In the genomic region with DNA sequence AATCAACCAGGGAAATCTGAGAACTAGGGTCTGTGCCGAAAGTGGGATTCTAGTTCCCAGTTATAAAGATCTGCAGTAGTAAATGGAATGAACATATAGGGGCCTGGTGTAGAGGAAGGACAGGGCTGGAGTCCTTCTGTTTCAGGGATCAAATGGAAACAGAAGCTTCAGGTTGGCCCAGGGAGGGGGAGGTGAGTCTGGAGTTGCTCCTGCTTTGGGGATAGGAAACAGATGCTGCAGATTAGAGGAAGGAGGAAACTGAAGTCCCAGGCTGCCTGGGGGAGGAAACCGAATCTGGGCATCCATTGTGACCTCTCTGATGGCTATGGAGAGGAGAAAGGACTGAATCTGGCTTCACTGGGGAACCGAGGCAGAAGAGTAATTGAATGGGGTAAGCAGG, we compare ENCODE assay signal across 24 mouse cellular contexts. TPM values are rescaled to one million over a fixed set of nuclear protein-coding genes. Genes with fewer than 3 reads are reported as not detected.
DNase-seq lines count a peak whose midpoint lies in the region; ATAC-seq and TF ChIP-seq lines count a peak whose summit lies in the region.
"Had no signal": no experiment of that assay in that cellular context is flagged by ENCODE, and none has a peak within 500 bp of the region (broad histone marks: within the 10 kb centered on the region; RNA-seq: fewer than 3 reads in every experiment).

No protein-coding gene starts in this region.

- peaks cover 8% of the 10 kb centered on the region for H3K4me1 ChIP-seq in heart, adult 2 months (ENCODE audit: control insufficient read depth, insufficient read depth, low read length)
- H3K4me1 ChIP-seq in heart, embryonic 11.5 days (ENCODE audit: control insufficient read depth, insufficient read depth, low read length): no peaks in the 10 kb centered on the region; the same call in 1 of the 2 replicates
- H3K4me1 ChIP-seq in midbrain, embryonic 11.5 days (ENCODE audit: control insufficient read depth, insufficient read depth, low read length): no peaks in the 10 kb centered on the region
- no peaks in the 10 kb centered on the region for H3K4me1 ChIP-seq in midbrain, embryonic 13.5 days (replicated peaks)
- H3K4me1 ChIP-seq in hindbrain, postnatal 0 days (ENCODE audit: insufficient read depth, low read length): no peaks in the 10 kb centered on the region
- H3K4me1 ChIP-seq: forebrain, embryonic 13.5 days; hindbrain, embryonic 15.5 days had no signal

- no peaks in the 10 kb centered on the region for H3K9me3 ChIP-seq in heart, embryonic 11.5 days (replicated peaks; ENCODE audit: control insufficient read depth, low read length)
- no peaks in the 10 kb centered on the region for H3K9me3 ChIP-seq in midbrain, embryonic 11.5 days (ENCODE audit: control insufficient read depth, low read length)
- H3K9me3 ChIP-seq in midbrain, embryonic 13.5 days: no peaks in the 10 kb centered on the region
- no peaks in the 10 kb centered on the region for H3K9me3 ChIP-seq in hindbrain, postnatal 0 days (ENCODE audit: low read length)
- H3K9me3 ChIP-seq: forebrain, embryonic 13.5 days; hindbrain, embryonic 15.5 days had no signal

- intact Hi-C loops in heart, adult 2 months (cut with DNase I): no loop called here

- no peaks in the 10 kb centered on the region for H3K27me3 ChIP-seq in heart, adult 2 months (ENCODE audit: control insufficient read depth, insufficient read depth, low read length)
- no peaks in the 10 kb centered on the region for H3K27me3 ChIP-seq in heart, embryonic 11.5 days (ENCODE audit: control insufficient read depth, insufficient read depth, low read length)
- H3K27me3 ChIP-seq in midbrain, embryonic 11.5 days (ENCODE audit: control insufficient read depth, insufficient read depth, low read length): no peaks in the 10 kb centered on the region
- no peaks in the 10 kb centered on the region for H3K27me3 ChIP-seq in midbrain, embryonic 13.5 days
- no peaks in the 10 kb centered on the region for H3K27me3 ChIP-seq in hindbrain, postnatal 0 days (ENCODE audit: insufficient read depth, low read length)
- H3K27me3 ChIP-seq: forebrain, embryonic 13.5 days; hindbrain, embryonic 15.5 days had no signal

- H3K27ac ChIP-seq in heart, adult 2 months: peak overlapping the region; percentile 32; the same call in 1 of the 2 replicates
- H3K27ac ChIP-seq in heart, embryonic 11.5 days (ENCODE audit: low read depth, low read length): no peak overlapping the region
- no peak overlapping the region for H3K27ac ChIP-seq in midbrain, embryonic 11.5 days (ENCODE audit: low read depth, low read length)
- H3K27ac ChIP-seq in midbrain, embryonic 13.5 days: no peak overlapping the region
- no peak overlapping the region for H3K27ac ChIP-seq in hindbrain, postnatal 0 days
- H3K27ac ChIP-seq: forebrain, embryonic 13.5 days; hindbrain, embryonic 15.5 days had no signal

- no peak for ATAC-seq in heart, embryonic 11.5 days (replicated peaks; ENCODE audit: insufficient number of reproducible peaks, low FRiP score, low TSS enrichment)
- ATAC-seq in midbrain, embryonic 11.5 days (ENCODE audit: low FRiP score): no peak
- no peak for ATAC-seq in midbrain, embryonic 13.5 days
- no peak for ATAC-seq in hindbrain, postnatal 0 days
- ATAC-seq: forebrain, embryonic 13.5 days; liver, postnatal 0 days; midbrain, embryonic 16.5 days had no signal

- 46% methylated on average over 3 of the region's 3 CpGs for WGBS in heart, adult 2 months
- 44% methylated on average over 3 of the region's 3 CpGs for WGBS in heart, embryonic 11.5 days (ENCODE audit: insufficient replicate concordance)
- WGBS in midbrain, embryonic 11.5 days: 50% methylated on average over 3 of the region's 3 CpGs
- WGBS in midbrain, embryonic 13.5 days: 56% methylated on average over 3 of the region's 3 CpGs
- 63% methylated on average over 3 of the region's 3 CpGs for WGBS in hindbrain, postnatal 0 days

- H3K9ac ChIP-seq in heart, adult 2 months (ENCODE audit: low read depth, low read length): no peak overlapping the region
- no peak overlapping the region for H3K9ac ChIP-seq in heart, embryonic 11.5 days (ENCODE audit: low read depth, low read length)
- no peak overlapping the region for H3K9ac ChIP-seq in midbrain, embryonic 11.5 days (ENCODE audit: low read length)
- no peak overlapping the region for H3K9ac ChIP-seq in midbrain, embryonic 13.5 days (replicated peaks)
- no peak overlapping the region for H3K9ac ChIP-seq in hindbrain, postnatal 0 days (replicated peaks; ENCODE audit: low read length)
- H3K9ac ChIP-seq: forebrain, embryonic 13.5 days; hindbrain, embryonic 15.5 days; liver, postnatal 0 days had no signal

- no peak for TF ChIP-seq POLR2A in heart, adult 2 months (IDR thresholded peaks at IDR 0.05; ENCODE audit: insufficient read depth, low read depth, low read length)

- no peak overlapping the region for H3K4me3 ChIP-seq in heart, adult 2 months
- H3K4me3 ChIP-seq in heart, embryonic 11.5 days (ENCODE audit: low read depth, low read length): no peak overlapping the region
- H3K4me3 ChIP-seq in midbrain, embryonic 11.5 days (ENCODE audit: low read depth, low read length): no peak overlapping the region
- H3K4me3 ChIP-seq in midbrain, embryonic 13.5 days (replicated peaks): no peak overlapping the region
- no peak overlapping the region for H3K4me3 ChIP-seq in hindbrain, postnatal 0 days (ENCODE audit: low read length)
- H3K4me3 ChIP-seq: forebrain, embryonic 13.5 days; hindbrain, embryonic 15.5 days had no signal

- H3K4me2 ChIP-seq in heart, embryonic 11.5 days: no peak overlapping the region
- H3K4me2 ChIP-seq in midbrain, embryonic 11.5 days: no peak overlapping the region
- H3K4me2 ChIP-seq in midbrain, embryonic 13.5 days (replicated peaks): no peak overlapping the region
- H3K4me2 ChIP-seq in hindbrain, postnatal 0 days (ENCODE audit: low read depth, low read length): no peak overlapping the region
- H3K4me2 ChIP-seq: forebrain, embryonic 13.5 days; hindbrain, embryonic 15.5 days had no signal

- H3K79me2 ChIP-seq in heart, adult 2 months (replicated peaks; ENCODE audit: control insufficient read depth, insufficient read depth, low read length): no peaks in the 10 kb centered on the region

- no peak for TF ChIP-seq CTCF in heart, adult 2 months (IDR thresholded peaks at IDR 0.05)
- TF ChIP-seq CTCF in hindbrain, postnatal 0 days (IDR thresholded peaks at IDR 0.05; ENCODE audit: low read depth): no peak

- peak; percentile 27; the same call in 1 of the 2 replicates for TF ChIP-seq EP300 in heart, adult 2 months (IDR thresholded peaks at IDR 0.05; ENCODE audit: insufficient read depth, low read depth, low read length)

- no peak for DNase-seq in heart, adult 2 months
- DNase-seq in midbrain, embryonic 11.5 days (ENCODE audit: low spot score, missing footprints): peak; percentile 54
- DNase-seq in forelimb bud, embryonic 11.5 days (ENCODE audit: low read depth, low spot score): peak; percentile 46
- DNase-seq in hindbrain, postnatal 0 days (ENCODE audit: low spot score): no peak
- no peak for DNase-seq in spleen, postnatal 10 days (ENCODE audit: low spot score in 2 of 2)
- DNase-seq in right cerebral cortex, postnatal 14 days: no peak
- DNase-seq: adrenal gland, adult 8-10 months; kidney, adult 2 months; layer of hippocampus, adult 9-11 months; liver, postnatal 0 days; lung, postnatal 4 days; retina, postnatal 1 day had no signal

- peaks cover 8% of the 10 kb centered on the region for H3K36me3 ChIP-seq in heart, adult 2 months (ENCODE audit: control insufficient read depth, insufficient read depth, low read length)
- H3K36me3 ChIP-seq in heart, embryonic 11.5 days (ENCODE audit: control insufficient read depth, insufficient read depth, low read length): no peaks in the 10 kb centered on the region
- H3K36me3 ChIP-seq in midbrain, embryonic 11.5 days (ENCODE audit: control insufficient read depth, insufficient read depth, low read length): no peaks in the 10 kb centered on the region
- H3K36me3 ChIP-seq in midbrain, embryonic 13.5 days: no peaks in the 10 kb centered on the region
- no peaks in the 10 kb centered on the region for H3K36me3 ChIP-seq in hindbrain, postnatal 0 days (ENCODE audit: insufficient read depth, low read length)
- H3K36me3 ChIP-seq: hindbrain, embryonic 15.5 days had no signal

RNA-seq across cellular contexts. Expression of gene Pla2g16, which starts 11.1 kb away (rescaled TPM):
- total RNA-seq in heart, adult 2 months (2021): 100 to 1,000 TPM; 104 to 134 TPM
- 75.6 and 108 TPM in 2 replicates for polyA plus RNA-seq in heart, adult 2 months (2012; rRNA removed)
- polyA plus RNA-seq in heart, embryonic 11.5 days (2014; fragmentation: Nextera tagmentation; extraction: Ambion mirVana): 42.5 and 46.7 TPM in 2 replicates
- polyA plus RNA-seq in midbrain, embryonic 11.5 days (2014; fragmentation: Nextera tagmentation; extraction: Ambion mirVana): 2.3 and 3.2 TPM in 2 replicates
- polyA plus RNA-seq in midbrain, embryonic 13.5 days (2015; fragmentation: Nextera tagmentation; extraction: Ambion mirVana): 1.3 and 2.6 TPM in 2 replicates
- total RNA-seq in hindbrain, postnatal 0 days (2014; rRNA removed): 5.6 and 9.1 TPM in 2 replicates
- 12.3 and 12.7 TPM in 2 replicates for polyA plus RNA-seq in hindbrain, postnatal 0 days (2015; fragmentation: Nextera tagmentation; extraction: Ambion mirVana)

RNA-seq across cellular contexts. Expression of gene Lgals12, which starts 38.6 kb away (rescaled TPM):
- total RNA-seq in heart, adult 2 months (2021): 1 to 10 TPM in 1 of 2 experiments, under 1 TPM in 1; 0.34 to 1.2 TPM
- 1.3 and 4.0 TPM in 2 replicates for polyA plus RNA-seq in heart, adult 2 months (2012; rRNA removed)
- polyA plus RNA-seq in heart, embryonic 11.5 days (2014; fragmentation: Nextera tagmentation; extraction: Ambion mirVana): not detected in 2 replicates
- polyA plus RNA-seq in midbrain, embryonic 11.5 days (2014; fragmentation: Nextera tagmentation; extraction: Ambion mirVana): not detected in 2 replicates
- 0.15 and 0.22 TPM in 2 replicates for polyA plus RNA-seq in midbrain, embryonic 13.5 days (2015; fragmentation: Nextera tagmentation; extraction: Ambion mirVana)
- 0.11 and 0.16 TPM in 2 replicates for total RNA-seq in hindbrain, postnatal 0 days (2014; rRNA removed)
- 0.14 and 0.18 TPM in 2 replicates for polyA plus RNA-seq in hindbrain, postnatal 0 days (2015; fragmentation: Nextera tagmentation; extraction: Ambion mirVana)
- total RNA-seq: common myeloid progenitor, adult 5-6 weeks had no signal
- polyA plus RNA-seq: C2C12; liver, postnatal 0 days had no signal

RNA-seq across cellular contexts. Expression of gene Hrasls5, which starts 44.0 kb away (rescaled TPM):
- total RNA-seq in heart, adult 2 months (2021): not detected
- polyA plus RNA-seq in heart, adult 2 months (2012; rRNA removed): 0.82 and 0.94 TPM in 2 replicates
- not detected in 2 replicates for polyA plus RNA-seq in heart, embryonic 11.5 days (2014; fragmentation: Nextera tagmentation; extraction: Ambion mirVana)
- polyA plus RNA-seq in midbrain, embryonic 11.5 days (2014; fragmentation: Nextera tagmentation; extraction: Ambion mirVana): not detected in 2 replicates
- not detected in 2 replicates for polyA plus RNA-seq in midbrain, embryonic 13.5 days (2015; fragmentation: Nextera tagmentation; extraction: Ambion mirVana)
- total RNA-seq in hindbrain, postnatal 0 days (2014; rRNA removed): not detected in 2 replicates
- 0.18 TPM in 2 replicates for polyA plus RNA-seq in hindbrain, postnatal 0 days (2015; fragmentation: Nextera tagmentation; extraction: Ambion mirVana)
- total RNA-seq: common myeloid progenitor, adult 5-6 weeks; ES-E14; gastrocnemius, adult 18-20 months; left cerebral cortex, postnatal 36 days had no signal
- polyA plus RNA-seq: C2C12; forebrain, embryonic 13.5 days; heart, embryonic 14.5 days; hindbrain, embryonic 15.5 days; liver, postnatal 0 days; midbrain, embryonic 16.5 days; neural tube, embryonic 14.5 days had no signal

Comparison
In these comparisons a context has a peak if more than half of its experiments do, and no peak if none do; other contexts are left out.
1. DNase-seq: peak in midbrain, embryonic 11.5 days (single experiment) and forelimb bud, embryonic 11.5 days (single experiment); none in heart, adult 2 months (0 of 2), hindbrain, postnatal 0 days (single experiment), spleen, postnatal 10 days (0 of 2) and right cerebral cortex, postnatal 14 days (single experiment).